Mouse (Mus musculus): ENCODE results near the gene Rassf4.

Gene Rassf4

GRCm38 (mm10) chr6:116671031-116671430 is 2.7 kb downstream of the Rassf4 start:
- DNase-seq = no peak

GRCm38 (mm10) chr6:116670144-116670543 is 3.6 kb downstream of the Rassf4 start:
- no peak for DNase-seq

GRCm38 (mm10) chr6:116668682-116669470 is 4.9 kb downstream of the Rassf4 start:
- DNase-seq = no peak

- no peak for DNase-seq
Measured at GRCm38 (mm10) chr6:116667382-116667781, 6.4 kb downstream of the Rassf4 start.

- no peak for DNase-seq
Measured at GRCm38 (mm10) chr6:116666892-116667291, 6.9 kb downstream of the Rassf4 start.

- DNase-seq = no peak
Measured at GRCm38 (mm10) chr6:116666085-116666750, 7.5 kb downstream of the Rassf4 start.

GRCm38 (mm10) chr6:116664830-116665229 is 8.9 kb downstream of the Rassf4 start:
- no peak for DNase-seq

GRCm38 (mm10) chr6:116664031-116664430 is 9.7 kb downstream of the Rassf4 start:
- no peak for DNase-seq

- no peak for DNase-seq
Measured at GRCm38 (mm10) chr6:116663364-116663763, 10.4 kb downstream of the Rassf4 start.

- peak; percentile 18 for DNase-seq
Measured at GRCm38 (mm10) chr6:116653684-116654454, 19.9 kb downstream of the Rassf4 start.

- DNase-seq = no peak
Measured at GRCm38 (mm10) chr6:116653191-116653590, 20.6 kb downstream of the Rassf4 start.

GRCm38 (mm10) chr6:116651437-116652118 is 22.2 kb downstream of the Rassf4 start:
- no peak for DNase-seq

- DNase-seq = no peak
Measured at GRCm38 (mm10) chr6:116650406-116650805, 23.3 kb downstream of the Rassf4 start, which contains the start of gene Depp1. Gene Depp1 (plus strand): TSS chr6:116650609.

- DNase-seq = no peak
Measured at GRCm38 (mm10) chr6:116649811-116650210, 23.9 kb downstream of the Rassf4 start.

GRCm38 (mm10) chr6:116647763-116648162 is 26.0 kb downstream of the Rassf4 start:
- DNase-seq = peak; percentile 13

GRCm38 (mm10) chr6:116644335-116644734 is 29.4 kb downstream of the Rassf4 start:
- no peak for DNase-seq

- DNase-seq = no peak
Measured at GRCm38 (mm10) chr6:116643881-116644280, 29.9 kb downstream of the Rassf4 start.

- no peak for DNase-seq
Measured at GRCm38 (mm10) chr6:116642942-116643341, 30.8 kb downstream of the Rassf4 start.

- DNase-seq = no peak
Measured at GRCm38 (mm10) chr6:116639663-116640062, 34.1 kb downstream of the Rassf4 start.

GRCm38 (mm10) chr6:116638871-116639270 is 34.9 kb downstream of the Rassf4 start:
- no peak for DNase-seq

- no peak for DNase-seq
Measured at GRCm38 (mm10) chr6:116637496-116637895, 36.3 kb downstream of the Rassf4 start.

GRCm38 (mm10) chr6:116636581-116637235 is 37.0 kb downstream of the Rassf4 start:
- DNase-seq = no peak

Data from cerebellum, adult 11 months (tissue).